Mouse (Mus musculus) fibroblast of lung, adult 2 months (primary cell): ENCODE data around the gene Gm14632.
"Not testable (repeated sequence)": the region's sequence is repeated elsewhere in the genome, so short reads cannot be mapped to it uniquely, and the experiment has no call there.

Source experiments
- DNase-seq: peaks from one replicate; pipeline ENCODE4 v3.0.0-alpha.2; 2011; ENCODE audit warnings: low read depth

Gene Gm14632

DNA sequence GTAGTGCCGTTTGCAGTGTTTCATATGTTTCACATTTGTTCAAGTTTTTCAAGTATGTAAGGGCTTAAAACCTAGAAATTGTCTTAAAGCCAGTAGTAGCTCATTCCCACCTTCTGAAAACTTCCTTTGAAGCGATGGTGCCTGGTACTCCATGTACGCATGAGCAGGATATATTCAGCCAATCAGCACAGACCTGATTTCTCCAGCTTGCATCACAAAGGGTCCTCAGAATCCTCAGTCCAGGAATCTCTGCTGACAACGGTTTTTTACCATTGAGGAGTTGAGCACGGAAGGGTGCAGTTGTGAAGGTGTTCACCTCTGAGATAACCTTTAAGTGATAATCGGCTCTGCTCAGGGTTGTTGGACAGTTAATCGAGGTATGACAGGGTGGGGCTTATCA, at the start of gene Gm14632:
Gm14632 (plus strand) TSS at position 301 of the 400 bp plus-strand sequence.
- DNase-seq, result not testable (repeated sequence)
